Mouse (Mus musculus) forebrain, embryonic 16.5 days (tissue): Measurements from ENCODE around the gene F2rl3. TPM values are rescaled to one million over a fixed set of nuclear protein-coding genes. Genes with fewer than 3 reads are reported as not detected.

Experiments
- ATAC-seq: fragments of 200-750 bp; cut with Nextera tagmentation; 2 replicates; pipeline ENCODE4 v1.8.0; 2017; ENCODE audit warnings: mild to moderate bottlenecking, moderate library complexity
- H3K27ac ChIP-seq: fragments of 300-500 bp; sonication (generic); 2 replicates; pipeline ENCODE4 v1.5.1; 2014; ENCODE audit warnings: low read length, control low read depth
- H3K27me3 ChIP-seq: fragments of 300-500 bp; sonication (generic); replicated peaks from 2 replicates; pipeline ENCODE4 v1.6.1; 2014; ENCODE audit warnings: low read length; ENCODE audit not compliant: control insufficient read depth, insufficient read depth
- H3K36me3 ChIP-seq: fragments of 300-500 bp; sonication (generic); 2 replicates; pipeline ENCODE4 v1.6.1; 2014; ENCODE audit not compliant: control insufficient read depth, insufficient read depth
- H3K4me1 ChIP-seq: fragments of 300-500 bp; sonication (generic); replicated peaks from 2 replicates; pipeline ENCODE4 v1.6.1; 2014; ENCODE audit warnings: low read length; ENCODE audit not compliant: control insufficient read depth, insufficient read depth
- H3K4me2 ChIP-seq: fragments of 300-500 bp; sonication (generic); 2 replicates; pipeline ENCODE4 v1.6.1; 2014; ENCODE audit warnings: mild to moderate bottlenecking, low read length, control low read depth
- H3K4me3 ChIP-seq: fragments of 300-500 bp; sonication (generic); replicated peaks from 2 replicates; pipeline ENCODE4 v1.5.1; 2014; ENCODE audit warnings: mild to moderate bottlenecking, low read length, control low read depth
- H3K9ac ChIP-seq: fragments of 300-500 bp; sonication (generic); replicated peaks from 2 replicates; pipeline ENCODE4 v1.6.1; 2014; ENCODE audit warnings: low read depth, low read length, control low read depth
- H3K9me3 ChIP-seq: fragments of 300-500 bp; sonication (generic); 2 replicates; pipeline ENCODE4 v1.6.1; 2016; ENCODE audit warnings: low read length; ENCODE audit not compliant: control insufficient read depth
- WGBS: fragments of 180-500 bp; shearing (Covaris S2); extraction: QIAGEN DNeasy Blood & Tissue Kit; methylation state at CpG from one replicate; pipeline ENCODE4 v1.1.7; 2014; 5-methylcytosine and 5-hydroxymethylcytosine counted together
- polyA plus RNA-seq: library from polyadenylated mRNA; unstranded; fragments of >200 nt; fragmentation: Nextera tagmentation; extraction: Ambion mirVana; gene quantifications from 2 replicates; pipeline ENCODE4 v1.2.1, GENCODE M21; 2015

Gene F2rl3
- polyA plus RNA-seq, 1 experiment from 2014 or later: 0.19 TPM

- H3K4me1 ChIP-seq: no peaks in the 10 kb centered on the region
- 36% methylated on average over 5 of the region's 5 CpGs for WGBS
- peaks cover 69% of the 10 kb centered on the region for H3K36me3 ChIP-seq
- no peaks in the 10 kb centered on the region for H3K27me3 ChIP-seq
- no peak overlapping the region for H3K9ac ChIP-seq
- H3K4me2 ChIP-seq: no peak overlapping the region
- no peak overlapping the region for H3K27ac ChIP-seq
- H3K9me3 ChIP-seq: no peaks in the 10 kb centered on the region
- H3K4me3 ChIP-seq: no peak overlapping the region
- peak; percentile 39 for ATAC-seq
Observed at GRCm38 (mm10) chr8:72746061-72746460, 15.6 kb upstream of the F2rl3 start.

- Histone ChIP-seq H3K4me2 (no peak overlapping the region), H3K27ac (no peak overlapping the region), H3K4me3 (no peak overlapping the region), H3K9ac (no peak overlapping the region), H3K36me3 (peaks cover 77% of the 10 kb centered on the region), H3K9me3 (no peaks in the 10 kb centered on the region), H3K4me1 (no peaks in the 10 kb centered on the region), H3K27me3 (no peaks in the 10 kb centered on the region)
- ATAC-seq: no peak
- WGBS: 94% methylated on average over 26 of the region's 26 CpGs
Observed at GRCm38 (mm10) chr8:72749846-72750245, 11.8 kb upstream of the F2rl3 start.

GRCm38 (mm10) chr8:72750266-72750665 lies 11.4 kb upstream of the F2rl3 start:
- Histone ChIP-seq H3K9ac (no peak overlapping the region), H3K27ac (no peak overlapping the region), H3K36me3 (peaks cover 75% of the 10 kb centered on the region), H3K4me1 (no peaks in the 10 kb centered on the region), H3K9me3 (no peaks in the 10 kb centered on the region), H3K27me3 (no peaks in the 10 kb centered on the region), H3K4me3 (no peak overlapping the region), H3K4me2 (no peak overlapping the region)
- WGBS: 94% methylated on average over 6 of the region's 6 CpGs
- no peak for ATAC-seq

DNA sequence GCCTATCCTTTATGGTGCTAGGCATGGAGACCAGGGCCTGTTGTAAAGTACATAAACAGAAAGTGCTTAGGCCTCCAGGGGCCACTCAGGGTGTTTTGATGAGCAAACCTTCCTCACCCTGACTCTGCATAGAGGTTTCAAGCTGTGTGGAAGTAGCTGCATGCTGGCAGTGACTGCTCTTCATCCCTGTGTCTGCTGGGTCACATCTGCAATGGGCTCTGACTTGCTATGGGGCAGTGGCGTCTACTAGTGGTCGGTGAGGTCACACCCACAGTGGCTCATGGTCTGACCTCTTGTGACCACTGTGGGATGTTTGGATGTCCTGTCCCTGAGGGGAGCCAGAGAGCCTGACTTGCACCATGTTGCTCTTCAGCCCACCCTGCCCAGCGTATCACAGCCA lies 10.6 kb upstream of the F2rl3 start:
- Histone ChIP-seq H3K4me3 (no peak overlapping the region), H3K27ac (no peak overlapping the region), H3K36me3 (peaks cover 76% of the 10 kb centered on the region), H3K4me1 (no peaks in the 10 kb centered on the region), H3K9ac (no peak overlapping the region), H3K4me2 (no peak overlapping the region), H3K9me3 (no peaks in the 10 kb centered on the region), H3K27me3 (no peaks in the 10 kb centered on the region)
- WGBS: 85% methylated on average over 3 of the region's 3 CpGs
- no peak for ATAC-seq

DNA sequence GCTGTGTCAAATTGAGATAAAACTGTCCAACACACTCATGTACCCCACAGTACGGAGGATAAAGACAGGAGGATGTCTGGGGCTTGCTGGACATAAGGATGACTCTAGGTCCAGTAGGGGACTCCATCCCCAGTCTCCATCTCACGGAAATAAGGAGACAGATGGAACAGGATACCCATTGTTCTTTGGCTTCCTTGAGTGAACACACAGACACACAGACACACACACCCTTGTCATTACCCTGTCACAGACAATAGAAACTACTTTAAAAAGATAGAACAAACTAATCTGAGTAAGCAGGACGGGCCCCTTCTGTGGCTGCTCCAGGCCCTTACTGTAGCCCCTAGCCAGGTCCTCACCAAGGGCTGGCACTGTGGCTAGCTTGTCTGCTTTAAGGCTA lies 9.4 kb upstream of the F2rl3 start:
- 89% methylated on average over 3 of the region's 3 CpGs for WGBS
- ATAC-seq: no peak
- Histone ChIP-seq H3K36me3 (peaks cover 75% of the 10 kb centered on the region), H3K27me3 (no peaks in the 10 kb centered on the region), H3K4me2 (no peak overlapping the region), H3K27ac (no peak overlapping the region), H3K9me3 (no peaks in the 10 kb centered on the region), H3K9ac (no peak overlapping the region), H3K4me3 (no peak overlapping the region), H3K4me1 (no peaks in the 10 kb centered on the region)

DNA sequence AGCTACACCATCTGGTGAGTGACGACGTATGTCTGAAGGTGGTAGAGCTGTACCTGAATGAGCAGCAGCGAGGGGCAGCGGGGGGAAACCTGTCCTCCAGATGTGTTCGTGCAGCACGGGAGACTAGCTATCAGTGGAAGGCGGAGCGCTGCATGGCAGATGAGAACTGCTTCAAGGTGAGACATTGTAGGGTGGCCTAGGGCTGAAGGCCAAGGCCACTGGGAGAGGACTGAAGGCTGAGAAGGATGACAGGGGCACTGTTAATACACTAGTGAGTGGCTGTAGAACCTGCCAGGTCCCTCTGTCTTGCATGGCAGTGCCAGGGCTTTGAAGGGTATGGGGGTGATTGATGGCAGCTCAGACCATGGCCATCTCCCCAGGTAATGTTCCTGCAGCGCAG lies 8.5 kb upstream of the F2rl3 start:
- no peak for ATAC-seq
- no peak overlapping the region for H3K27ac ChIP-seq
- H3K36me3 ChIP-seq: peaks cover 72% of the 10 kb centered on the region
- H3K27me3 ChIP-seq: no peaks in the 10 kb centered on the region
- WGBS: 96% methylated on average over 9 of the region's 9 CpGs
- no peak overlapping the region for H3K9ac ChIP-seq
- H3K9me3 ChIP-seq: no peaks in the 10 kb centered on the region
- H3K4me1 ChIP-seq: no peaks in the 10 kb centered on the region
- H3K4me2 ChIP-seq: no peak overlapping the region
- H3K4me3 ChIP-seq: no peak overlapping the region

DNA sequence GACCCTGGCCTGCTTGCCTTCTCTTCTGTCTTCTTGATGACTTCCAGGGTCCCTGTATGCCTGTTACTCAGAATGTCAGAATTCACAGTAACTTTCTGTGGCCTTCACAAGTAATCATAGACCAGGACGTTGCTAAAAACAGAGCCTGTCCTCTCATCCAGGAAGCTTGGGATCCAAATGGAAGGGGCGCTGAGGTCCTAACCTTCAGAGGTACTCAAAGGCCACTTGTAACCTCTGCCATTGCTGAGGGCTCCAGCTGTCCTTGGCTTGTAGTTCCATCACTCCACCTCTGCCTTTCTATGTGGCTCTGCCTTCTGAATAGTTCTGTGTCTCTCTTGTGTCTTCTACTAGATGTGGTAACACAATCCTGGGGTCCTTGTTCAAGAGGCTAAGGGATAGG lies 7.9 kb upstream of the F2rl3 start:
- Histone ChIP-seq H3K9ac (no peak overlapping the region), H3K4me3 (no peak overlapping the region), H3K27me3 (no peaks in the 10 kb centered on the region), H3K9me3 (no peaks in the 10 kb centered on the region), H3K4me2 (no peak overlapping the region), H3K36me3 (peaks cover 75% of the 10 kb centered on the region), H3K4me1 (no peaks in the 10 kb centered on the region), H3K27ac (no peak overlapping the region)
- ATAC-seq: no peak
- WGBS: 98% methylated on average over 2 of the region's 2 CpGs

DNA sequence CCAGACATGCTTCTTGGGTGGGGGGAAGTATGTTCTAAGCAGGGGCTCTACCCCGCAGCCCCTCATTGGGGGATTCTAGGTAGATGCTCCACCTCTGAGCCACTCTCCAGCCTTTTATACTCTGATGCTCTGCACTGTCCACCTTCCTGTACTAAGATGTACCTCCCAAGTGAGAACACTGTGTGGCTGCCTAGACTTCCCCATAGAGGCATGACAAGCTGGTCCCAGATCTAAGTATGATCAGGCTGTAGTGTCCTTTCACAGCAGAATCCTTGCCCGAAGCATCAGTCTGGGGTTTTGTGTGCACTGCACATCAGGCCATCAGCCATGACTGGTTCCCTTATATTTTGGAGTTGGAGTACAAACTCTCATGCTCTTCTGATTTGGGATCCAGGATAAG lies 5.6 kb upstream of the F2rl3 start:
- Histone ChIP-seq H3K27me3 (no peaks in the 10 kb centered on the region), H3K4me1 (no peaks in the 10 kb centered on the region), H3K9me3 (no peaks in the 10 kb centered on the region), H3K9ac (no peak overlapping the region), H3K4me3 (no peak overlapping the region), H3K27ac (no peak overlapping the region), H3K36me3 (peaks cover 55% of the 10 kb centered on the region), H3K4me2 (no peak overlapping the region)
- ATAC-seq: no peak
- 97% methylated on average over 2 of the region's 2 CpGs for WGBS

- H3K4me1 ChIP-seq: no peaks in the 10 kb centered on the region
- WGBS: 96% methylated on average over 35 of the region's 35 CpGs
- H3K9ac ChIP-seq: no peak overlapping the region
- no peak overlapping the region for H3K27ac ChIP-seq
- H3K36me3 ChIP-seq: peaks cover 49% of the 10 kb centered on the region
- no peak for ATAC-seq
- no peak overlapping the region for H3K4me2 ChIP-seq
- no peaks in the 10 kb centered on the region for H3K9me3 ChIP-seq
- no peak overlapping the region for H3K4me3 ChIP-seq
- H3K27me3 ChIP-seq: no peaks in the 10 kb centered on the region
Observed at GRCm38 (mm10) chr8:72756771-72757390, 4.8 kb upstream of the F2rl3 start.
